Mouse (Mus musculus) embryo, embryonic 10.5 days (tissue): ENCODE data around the gene D430041D05Rik.

Experiments
- DNase-seq: peaks from one replicate; pipeline ENCODE4 v3.0.0-alpha.2; 2015; ENCODE audit warnings: low spot score

Gene D430041D05Rik

GRCm38 (mm10) chr2:104410963-104411545 is at the start of gene D430041D05Rik:
TSS of gene D430041D05Rik (minus strand) at chr2:104411013.
- no peak for DNase-seq

- no peak for DNase-seq
These were observed 49.2 kb upstream of the D430041D05Rik start for GRCm38 (mm10) chr2:104460021-104460420.

GRCm38 (mm10) chr2:104458569-104459332 is 47.9 kb upstream of the D430041D05Rik start:
- DNase-seq = no peak

- no peak for DNase-seq
These were observed 46.3 kb upstream of the D430041D05Rik start for GRCm38 (mm10) chr2:104457106-104457505.

GRCm38 (mm10) chr2:104450685-104451084 is 39.9 kb upstream of the D430041D05Rik start:
- DNase-seq = no peak

GRCm38 (mm10) chr2:104449191-104449590 is 38.4 kb upstream of the D430041D05Rik start:
- no peak for DNase-seq

- DNase-seq = no peak
These were observed 37.4 kb upstream of the D430041D05Rik start for GRCm38 (mm10) chr2:104448201-104448600.

GRCm38 (mm10) chr2:104446016-104446415 is 35.2 kb upstream of the D430041D05Rik start:
- DNase-seq = no peak

GRCm38 (mm10) chr2:104444776-104445175 is 34.0 kb upstream of the D430041D05Rik start:
- DNase-seq = peak; percentile 79

- no peak for DNase-seq
These were observed 31.5 kb upstream of the D430041D05Rik start for GRCm38 (mm10) chr2:104442341-104442740.

- no peak for DNase-seq
These were observed 25.4 kb upstream of the D430041D05Rik start for GRCm38 (mm10) chr2:104436226-104436625.

- no peak for DNase-seq
These were observed 20.3 kb upstream of the D430041D05Rik start for GRCm38 (mm10) chr2:104431067-104431466.

- DNase-seq = no peak
These were observed 19.8 kb upstream of the D430041D05Rik start for GRCm38 (mm10) chr2:104430566-104430965.

GRCm38 (mm10) chr2:104426112-104426511 is 15.3 kb upstream of the D430041D05Rik start:
- DNase-seq = no peak

GRCm38 (mm10) chr2:104422230-104422629 is 11.4 kb upstream of the D430041D05Rik start:
- peak; percentile 82 for DNase-seq

GRCm38 (mm10) chr2:104420805-104421204 is 10.0 kb upstream of the D430041D05Rik start:
- DNase-seq = no peak

- no peak for DNase-seq
These were observed 9.2 kb upstream of the D430041D05Rik start for GRCm38 (mm10) chr2:104419999-104420398.

- no peak for DNase-seq
These were observed 8.6 kb upstream of the D430041D05Rik start for GRCm38 (mm10) chr2:104419411-104419810.

GRCm38 (mm10) chr2:104413011-104413410 is 2.2 kb upstream of the D430041D05Rik start:
- DNase-seq = no peak

GRCm38 (mm10) chr2:104412496-104412895 is 1.7 kb upstream of the D430041D05Rik start:
- DNase-seq = no peak

- no peak for DNase-seq
These were observed 993 bp upstream of the D430041D05Rik start for GRCm38 (mm10) chr2:104411806-104412205.

- DNase-seq = peak; percentile 66
These were observed 677 bp downstream of the D430041D05Rik start for GRCm38 (mm10) chr2:104409851-104410821.
